Mouse (Mus musculus) frontal cortex, postnatal 36 days (tissue): ENCODE data around the gene Nkx2-5.

ENCODE experiments used
- DNase-seq, 2 experiments: peaks; one replicate each; pipeline ENCODE4 v3.0.0; 2022; ENCODE audit warnings: low spot score in 2 of 2

The Nkx2-5 gene

DNA sequence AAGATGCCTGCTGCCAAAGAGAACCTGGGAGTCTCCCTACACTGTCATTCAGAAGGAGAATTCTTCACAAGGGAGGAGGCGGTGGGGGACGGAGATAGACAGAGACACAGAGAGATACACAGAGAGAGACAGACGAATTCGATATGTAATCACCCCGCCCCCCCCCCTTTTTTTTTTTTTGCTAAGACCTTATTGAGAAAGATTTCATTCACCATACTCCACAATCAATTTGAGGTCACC is at the start of gene Nkx2-5:
Gene Nkx2-5 (minus strand): TSS at position 101 of the 240 bp plus-strand sequence.
- DNase-seq = no peak

DNA sequence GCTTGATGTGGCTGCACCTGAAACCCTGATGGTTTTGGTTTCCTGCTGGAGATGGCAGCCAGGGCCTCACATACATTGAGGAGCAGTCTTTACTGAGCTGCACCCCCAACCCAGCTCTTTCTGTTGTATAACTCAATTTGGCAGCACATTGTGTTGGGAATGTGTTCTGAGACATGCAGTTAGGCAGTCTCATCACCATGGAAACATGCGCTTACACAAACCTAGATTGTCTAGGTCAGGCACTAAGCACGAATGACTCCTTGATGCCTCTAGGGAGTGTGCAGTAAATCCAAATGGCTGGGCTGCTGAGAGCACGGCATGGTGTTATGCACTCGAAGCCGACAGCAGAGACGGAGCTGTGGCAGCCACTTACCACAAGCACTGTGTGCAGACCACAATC is 49.5 kb upstream of the Nkx2-5 start:
- peak; percentile 31 to 66 for DNase-seq

DNA sequence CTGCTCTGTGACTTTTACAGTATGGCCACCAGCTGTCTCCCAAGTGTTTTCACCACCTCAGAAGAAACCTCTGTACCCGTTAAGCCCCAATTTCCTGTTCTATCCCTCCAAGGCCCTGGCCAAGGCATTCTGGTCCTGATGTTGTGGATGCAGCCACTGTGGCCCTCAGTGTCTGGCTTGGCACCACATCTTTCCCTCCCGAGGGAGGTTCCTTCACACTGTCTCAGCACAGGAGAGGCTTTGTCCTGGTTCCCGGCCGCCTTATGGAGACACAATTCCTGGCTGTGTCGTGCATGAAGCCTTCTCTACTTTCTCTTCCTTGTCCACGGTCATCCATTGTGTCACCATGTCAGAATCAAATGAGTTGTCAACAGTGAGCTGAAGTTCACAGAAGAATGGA is 48.7 kb upstream of the Nkx2-5 start:
- peak in 1 of 2 experiments; percentile 16 for DNase-seq

GRCm38 (mm10) chr17:26892635-26893375 is 48.0 kb upstream of the Nkx2-5 start:
- peak in 1 of 2 experiments; percentile 30 for DNase-seq

DNA sequence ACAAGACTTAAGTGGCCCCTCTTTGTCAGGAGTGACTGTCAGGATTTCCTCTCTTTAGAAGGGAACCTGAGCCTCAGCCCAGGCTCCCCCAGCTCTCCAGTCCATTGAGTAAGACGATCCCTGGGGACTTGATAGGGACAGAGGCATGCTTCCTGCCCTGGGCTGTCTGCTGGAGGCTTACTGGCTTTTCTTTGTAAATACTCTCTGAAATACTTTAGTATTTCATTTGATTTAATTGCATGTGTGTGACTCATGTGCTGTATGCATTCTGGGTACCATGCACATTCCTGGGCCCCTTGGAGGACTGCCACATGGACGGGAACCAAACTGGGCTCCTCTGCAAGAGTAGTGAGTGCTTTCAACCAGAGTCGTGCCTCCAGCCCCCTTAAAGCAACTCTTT is 43.1 kb upstream of the Nkx2-5 start:
- DNase-seq = no peak

DNA sequence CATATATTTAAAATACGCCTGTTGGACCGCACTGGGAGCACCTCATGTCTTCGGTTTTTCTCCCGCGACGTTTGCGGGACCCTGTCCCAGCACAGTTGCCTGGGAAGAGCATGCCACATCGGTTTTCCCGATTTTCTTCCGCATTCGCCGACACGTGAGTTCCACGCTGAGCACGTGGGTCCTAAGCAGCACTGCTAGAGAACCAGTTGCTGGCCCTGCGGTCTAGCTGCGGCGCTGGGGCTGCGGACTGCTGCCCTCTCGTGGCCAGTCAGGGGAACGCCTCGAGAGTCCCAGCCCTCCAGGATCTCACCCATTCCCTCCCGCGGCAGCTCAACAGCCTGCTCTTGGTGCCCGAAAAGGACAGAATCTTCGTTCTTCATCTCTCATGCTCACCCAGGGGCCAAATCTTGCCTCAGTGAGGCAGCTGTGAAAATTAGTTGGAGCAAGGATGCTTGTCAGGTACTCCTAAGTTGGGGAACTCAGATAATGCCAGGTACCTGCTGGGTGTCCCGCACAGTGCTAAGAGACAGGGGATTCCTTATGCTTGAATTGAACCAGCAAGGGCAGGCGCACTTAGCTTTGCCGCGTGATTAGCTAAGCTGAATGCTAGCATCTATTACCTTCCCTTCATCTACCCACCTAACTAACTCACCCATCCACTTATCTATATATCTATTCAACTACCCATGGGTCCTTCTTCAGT is 41.4 kb upstream of the Nkx2-5 start:
- DNase-seq = peak; percentile 86 to 88

DNA sequence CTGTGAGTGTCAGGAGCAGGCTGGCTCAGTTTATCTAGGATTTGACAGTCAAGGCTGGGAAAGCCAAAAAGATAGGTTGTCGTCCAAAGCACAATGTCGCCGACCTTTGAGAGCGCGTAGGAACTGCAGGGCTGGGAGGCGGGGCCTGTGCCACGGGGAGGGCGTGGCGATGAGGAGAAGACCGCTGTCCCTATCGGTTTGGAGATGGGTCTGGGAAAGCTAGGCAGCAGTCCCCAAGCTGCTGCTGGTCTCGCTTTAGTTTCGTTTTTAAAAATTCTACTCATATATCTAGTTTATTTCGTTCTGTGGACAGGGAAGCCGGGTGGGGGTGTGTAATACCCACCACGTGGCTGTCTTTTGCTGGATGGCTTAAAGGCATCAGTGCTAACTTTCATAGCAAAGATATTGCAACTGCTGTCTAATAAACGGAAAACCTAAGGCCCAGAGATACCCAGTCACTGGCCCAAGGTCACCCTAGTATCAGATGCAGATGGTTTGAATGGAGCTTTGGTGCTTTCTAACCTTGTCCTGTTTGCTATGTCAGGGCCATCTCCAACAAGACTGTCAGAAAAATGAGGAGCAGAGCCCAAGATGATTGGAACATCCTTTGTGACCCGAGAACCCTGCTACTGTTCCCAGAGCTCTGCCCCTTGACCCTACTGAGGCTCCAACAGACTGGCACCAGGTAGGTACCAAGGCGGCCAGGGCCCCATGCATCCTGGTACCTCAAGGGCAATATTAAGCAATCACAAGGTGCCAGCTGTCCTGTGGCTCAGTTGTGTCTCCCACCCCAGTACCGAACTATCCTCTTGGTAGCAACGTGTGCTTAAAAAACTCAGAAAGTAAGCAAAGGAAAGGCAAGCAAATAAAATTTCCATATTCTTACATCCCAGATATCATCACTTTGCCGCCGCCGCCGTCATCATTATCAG is 40.5 kb upstream of the Nkx2-5 start:
- DNase-seq = peak; percentile 56 to 57

- no peak for DNase-seq
These were observed 38.8 kb upstream of the Nkx2-5 start for GRCm38 (mm10) chr17:26883585-26883984.

DNA sequence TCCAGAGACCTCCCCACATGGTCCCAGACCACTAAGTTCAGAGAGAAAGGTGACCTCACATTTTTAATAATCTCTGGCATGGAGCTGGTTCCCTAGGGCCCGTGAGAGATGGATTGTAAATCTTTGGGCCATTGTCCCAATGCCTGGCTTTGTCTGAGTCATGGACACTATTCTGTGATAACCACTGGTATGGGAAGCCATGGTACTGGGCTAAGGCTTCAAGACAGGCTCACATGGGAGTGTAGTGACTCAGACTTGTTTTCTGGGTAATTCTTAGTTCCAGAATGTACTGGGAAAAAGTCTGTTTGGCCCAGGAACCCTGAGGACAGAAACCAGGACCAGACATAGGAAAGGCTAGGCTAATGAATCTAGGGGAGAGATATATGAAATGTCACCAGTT is 37.9 kb upstream of the Nkx2-5 start:
- DNase-seq = no peak

GRCm38 (mm10) chr17:26879235-26879634 is 34.4 kb upstream of the Nkx2-5 start:
- no peak for DNase-seq

DNA sequence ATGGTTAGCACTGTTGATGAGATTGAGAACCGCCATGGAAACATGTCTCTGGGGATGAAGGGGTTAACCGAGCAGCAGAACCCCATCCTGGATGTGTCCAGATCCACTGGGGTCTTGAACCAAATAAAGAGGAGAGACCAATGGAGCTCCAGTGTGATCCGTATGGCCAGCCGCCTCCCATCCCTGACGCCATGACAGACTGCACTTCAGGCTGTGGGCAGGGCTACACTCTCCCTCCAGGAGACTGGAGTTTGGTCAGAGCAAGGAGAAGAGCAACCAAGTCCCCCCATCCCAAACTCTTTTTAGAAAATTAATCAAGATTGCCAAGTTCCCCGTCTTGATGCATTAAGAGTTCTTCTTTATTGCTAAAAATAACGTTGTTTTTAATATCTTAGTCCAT is 33.1 kb upstream of the Nkx2-5 start:
- DNase-seq = no peak

- DNase-seq = peak in 1 of 2 experiments; percentile 9
These were observed 29.7 kb upstream of the Nkx2-5 start for GRCm38 (mm10) chr17:26874542-26874941.

DNA sequence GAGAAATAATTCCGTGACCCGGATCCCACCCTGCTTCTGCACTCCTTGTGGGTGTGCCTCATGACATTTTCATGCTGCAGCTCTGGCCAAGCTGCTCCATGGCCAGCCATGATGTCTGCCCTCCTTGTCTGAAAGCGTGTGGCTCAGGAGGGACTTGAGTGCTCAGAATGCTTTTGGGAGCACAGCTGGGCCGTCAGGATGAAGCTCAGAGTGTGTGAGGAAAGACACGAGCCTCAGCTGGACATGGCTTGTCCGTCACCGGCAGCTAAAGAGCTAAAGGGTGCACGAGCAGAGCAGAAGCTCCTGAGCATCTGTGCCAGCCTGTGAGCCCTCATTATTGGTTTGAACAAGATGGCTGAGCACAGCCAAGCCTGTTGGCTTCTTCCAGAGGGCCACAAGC is 28.7 kb upstream of the Nkx2-5 start:
- no peak for DNase-seq

GRCm38 (mm10) chr17:26872870-26873269 is 28.1 kb upstream of the Nkx2-5 start:
- DNase-seq = no peak

- no peak for DNase-seq
These were observed 23.9 kb upstream of the Nkx2-5 start for GRCm38 (mm10) chr17:26868756-26869155.

DNA sequence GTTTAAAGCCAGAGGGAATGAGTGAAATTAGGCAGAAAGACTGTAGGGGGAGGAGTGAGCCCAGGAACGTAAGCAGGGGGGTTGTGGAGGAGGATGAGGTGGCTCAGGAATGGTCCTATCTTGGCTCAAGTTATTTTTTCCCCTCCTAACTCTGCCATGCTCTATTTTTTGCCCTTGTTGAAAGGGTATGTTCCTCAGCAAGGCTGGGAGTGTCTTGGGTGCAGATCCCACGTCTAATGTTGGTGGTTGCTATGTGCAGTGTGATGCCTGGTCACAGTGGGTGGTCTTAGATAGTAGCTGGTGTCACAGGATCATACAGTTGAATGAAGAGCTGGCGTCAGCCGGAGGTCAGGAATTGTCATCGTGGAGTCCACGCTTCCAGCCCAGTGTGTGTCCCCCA is 20.3 kb upstream of the Nkx2-5 start:
- no peak for DNase-seq

GRCm38 (mm10) chr17:26864343-26864742 is 19.5 kb upstream of the Nkx2-5 start:
- no peak for DNase-seq

- DNase-seq = no peak
These were observed 17.0 kb upstream of the Nkx2-5 start for GRCm38 (mm10) chr17:26861793-26862192.

GRCm38 (mm10) chr17:26861383-26861782 is 16.6 kb upstream of the Nkx2-5 start:
- no peak for DNase-seq

GRCm38 (mm10) chr17:26860906-26861305 is 16.1 kb upstream of the Nkx2-5 start:
- no peak for DNase-seq

- DNase-seq = no peak
These were observed 7.5 kb upstream of the Nkx2-5 start for GRCm38 (mm10) chr17:26852262-26852661.

GRCm38 (mm10) chr17:26851136-26851460 is 6.3 kb upstream of the Nkx2-5 start:
- no peak for DNase-seq
